Mouse (Mus musculus): ENCODE results near the gene Il1f10. TPM values are rescaled to one million over a fixed set of nuclear protein-coding genes. Genes with fewer than 3 reads are reported as not detected.

Il1f10 gene
- not detected for polyA plus RNA-seq (2014; fragmentation: Illumina TruSeq; extraction: RNeasy Lipid Tissue Mini Kit (QIAGEN cat#74804); ENCODE audit: low read depth, low replicate concordance)

DNA sequence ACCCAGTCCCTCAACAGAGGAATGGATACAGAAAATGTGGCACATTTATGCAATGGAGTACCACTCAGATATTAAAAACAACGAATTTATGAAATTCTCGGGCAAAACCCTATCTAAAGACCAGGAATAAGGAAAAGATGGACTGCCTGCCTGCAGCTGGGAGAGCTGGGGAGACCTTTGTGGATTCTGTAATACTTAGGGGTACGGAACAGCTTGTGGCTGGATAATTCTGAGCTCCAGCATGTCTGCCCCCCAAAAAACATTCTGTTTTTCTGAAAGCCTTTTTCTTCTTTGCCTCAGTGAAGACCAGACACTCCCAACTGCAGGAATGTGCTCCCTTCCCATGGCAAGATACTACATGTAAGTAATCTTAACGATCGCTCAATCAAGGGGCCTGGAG lies at the start of gene Il1f10:
Gene Il1f10 (plus strand): TSS at position 301 of the 400 bp plus-strand sequence.

DNA sequence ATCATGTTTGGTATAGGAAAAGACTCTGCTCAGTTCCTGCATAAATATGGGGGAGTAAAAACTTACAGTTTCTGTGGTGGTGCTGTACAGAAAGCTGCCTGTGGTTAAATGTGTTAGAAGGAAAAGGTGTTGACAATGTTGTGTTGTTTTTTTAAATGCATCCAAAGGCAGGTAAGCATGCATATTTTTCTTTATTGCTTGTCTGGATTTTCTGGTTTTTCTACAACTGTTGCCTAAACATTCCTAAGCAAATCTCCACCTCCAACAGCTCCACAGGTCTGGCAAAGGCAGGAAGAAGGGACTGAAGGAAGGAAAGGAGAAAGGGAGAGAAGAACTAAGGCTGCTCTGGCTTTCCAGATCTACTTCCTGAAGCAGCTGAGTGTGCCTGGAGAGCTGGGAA lies 14.3 kb upstream of the Il1f10 start, which contains the start of gene Il1f5:
Gene Il1f5 (plus strand): TSS at position 301 of the 400 bp plus-strand sequence.

DNA sequence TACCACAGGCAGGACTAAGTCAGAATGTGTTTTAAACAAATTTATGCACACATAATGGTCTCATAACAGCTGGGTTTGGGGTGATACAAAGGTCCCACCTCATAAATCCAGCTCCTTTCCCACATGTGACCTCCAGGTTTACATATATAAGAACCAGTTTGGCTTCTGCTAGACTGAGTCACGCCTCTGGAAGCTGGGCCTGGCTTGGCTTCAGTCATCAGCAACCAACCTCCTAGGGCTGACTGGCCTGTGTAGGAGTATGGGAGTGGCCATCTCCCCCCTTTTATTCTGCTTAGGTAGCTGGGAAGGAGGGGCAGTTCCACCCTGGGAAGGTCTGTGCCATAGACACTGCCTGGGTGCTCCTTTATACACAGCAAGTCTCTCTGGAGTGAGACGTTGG lies 45.5 kb downstream of the Il1f10 start, which contains the start of gene Il1rn:
Gene Il1rn (plus strand): TSS at position 309 of the 400 bp plus-strand sequence.

Other genes starting within 250 kb of the Il1f10 start
- gene Hnmt, start 241.8 kb upstream of the Il1f10 start, polyA plus RNA-seq (2014; fragmentation: Illumina TruSeq; extraction: RNeasy Lipid Tissue Mini Kit (QIAGEN cat#74804); ENCODE audit: low read depth, low replicate concordance): 49.5 TPM
- gene Tbpl2, start 194.6 kb upstream of the Il1f10 start, polyA plus RNA-seq (2014; fragmentation: Illumina TruSeq; extraction: RNeasy Lipid Tissue Mini Kit (QIAGEN cat#74804); ENCODE audit: low read depth, low replicate concordance): not detected
- not detected for gene Il1f8, start 138.0 kb upstream of the Il1f10 start, polyA plus RNA-seq (2014; fragmentation: Illumina TruSeq; extraction: RNeasy Lipid Tissue Mini Kit (QIAGEN cat#74804); ENCODE audit: low read depth, low replicate concordance)
- gene Il1f9, start 104.7 kb upstream of the Il1f10 start, polyA plus RNA-seq (2014; fragmentation: Illumina TruSeq; extraction: RNeasy Lipid Tissue Mini Kit (QIAGEN cat#74804); ENCODE audit: low read depth, low replicate concordance): not detected
- gene Il1f6, start 75.8 kb upstream of the Il1f10 start, polyA plus RNA-seq (2014; fragmentation: Illumina TruSeq; extraction: RNeasy Lipid Tissue Mini Kit (QIAGEN cat#74804); ENCODE audit: low read depth, low replicate concordance): not detected
- not detected for gene Il1f5, start 14.2 kb upstream of the Il1f10 start, polyA plus RNA-seq (2014; fragmentation: Illumina TruSeq; extraction: RNeasy Lipid Tissue Mini Kit (QIAGEN cat#74804); ENCODE audit: low read depth, low replicate concordance)
- 0.99 TPM for gene Il1rn, start 45.7 kb downstream of the Il1f10 start, polyA plus RNA-seq (2014; fragmentation: Illumina TruSeq; extraction: RNeasy Lipid Tissue Mini Kit (QIAGEN cat#74804); ENCODE audit: low read depth, low replicate concordance)
- 1.9 TPM for gene Psd4, start 76.4 kb downstream of the Il1f10 start, polyA plus RNA-seq (2014; fragmentation: Illumina TruSeq; extraction: RNeasy Lipid Tissue Mini Kit (QIAGEN cat#74804); ENCODE audit: low read depth, low replicate concordance)
- gene Pax8, start 184.4 kb downstream of the Il1f10 start, polyA plus RNA-seq (2014; fragmentation: Illumina TruSeq; extraction: RNeasy Lipid Tissue Mini Kit (QIAGEN cat#74804); ENCODE audit: low read depth, low replicate concordance): not detected

Data from adrenal gland, adult 10 weeks (tissue).